Mouse (Mus musculus): Measurements from ENCODE around the gene Gm525. TPM values are rescaled to one million over a fixed set of nuclear protein-coding genes. Genes with fewer than 3 reads are reported as not detected.
"Not testable (repeated sequence)": the region's sequence is repeated elsewhere in the genome, so short reads cannot be mapped to it uniquely, and the experiment has no call there.

Gene Gm525
- total RNA-seq, 2 experiments from 2014 or later, result not detected

GRCm38 (mm10) chr11:89064312-89064711 lies 9.3 kb upstream of the Gm525 start:
- no peak for DNase-seq

- no peak for DNase-seq
These were observed 8.3 kb upstream of the Gm525 start for GRCm38 (mm10) chr11:89065297-89065696.

- no peak for DNase-seq
These were observed 7.5 kb upstream of the Gm525 start for GRCm38 (mm10) chr11:89066126-89066525.

GRCm38 (mm10) chr11:89066750-89067149 lies 6.9 kb upstream of the Gm525 start, which contains the start of gene Dgke:
Dgke (minus strand) TSS chr11:89066850.
- DNase-seq, result no peak

GRCm38 (mm10) chr11:89067301-89067822 lies 6.3 kb upstream of the Gm525 start:
- no peak for DNase-seq

- DNase-seq, result no peak
These were observed 5.7 kb upstream of the Gm525 start for GRCm38 (mm10) chr11:89067871-89068490.

GRCm38 (mm10) chr11:89068649-89069048 lies 5.0 kb upstream of the Gm525 start:
- DNase-seq, result no peak

- DNase-seq, result no peak
These were observed 4.3 kb upstream of the Gm525 start for GRCm38 (mm10) chr11:89069303-89069702.

GRCm38 (mm10) chr11:89071522-89071921 lies 2.1 kb upstream of the Gm525 start:
- DNase-seq, result no peak

GRCm38 (mm10) chr11:89074783-89075413 lies 1.3 kb downstream of the Gm525 start:
- no peak for DNase-seq

GRCm38 (mm10) chr11:89076370-89076821 lies 2.8 kb downstream of the Gm525 start:
- DNase-seq, result no peak

GRCm38 (mm10) chr11:89077601-89078000 lies 4.0 kb downstream of the Gm525 start:
- DNase-seq, result peak; percentile 37

- no peak for DNase-seq
These were observed 4.7 kb downstream of the Gm525 start for GRCm38 (mm10) chr11:89078305-89078704.

GRCm38 (mm10) chr11:89078996-89079680 lies 5.5 kb downstream of the Gm525 start:
- no peak for DNase-seq

- DNase-seq, result not testable (repeated sequence)
These were observed 8.3 kb downstream of the Gm525 start for GRCm38 (mm10) chr11:89081906-89082305.

GRCm38 (mm10) chr11:89082691-89083090 lies 9.1 kb downstream of the Gm525 start:
- not testable (repeated sequence) for DNase-seq

GRCm38 (mm10) chr11:89084601-89085000 lies 11.0 kb downstream of the Gm525 start:
- no peak for DNase-seq

- no peak for DNase-seq
These were observed 12.7 kb downstream of the Gm525 start for GRCm38 (mm10) chr11:89086208-89086809.

- DNase-seq, result no peak
These were observed 15.1 kb downstream of the Gm525 start for GRCm38 (mm10) chr11:89088754-89089153.

GRCm38 (mm10) chr11:89090359-89090758 lies 16.7 kb downstream of the Gm525 start:
- not testable (repeated sequence) for DNase-seq

GRCm38 (mm10) chr11:89092714-89093113 lies 19.1 kb downstream of the Gm525 start:
- no peak for DNase-seq

GRCm38 (mm10) chr11:89095306-89095705 lies 21.7 kb downstream of the Gm525 start:
- DNase-seq, result no peak

- not testable (repeated sequence) for DNase-seq
These were observed 23.7 kb downstream of the Gm525 start for GRCm38 (mm10) chr11:89097292-89097691.

All from gastrocnemius, postnatal 25 days (tissue).